Mouse (Mus musculus) heart, adult 2 months (tissue): Measurements from ENCODE around the gene Gm20683.

Source experiments
- EP300 ChIP-seq: fragments of 200-500 bp; IDR thresholded peaks from 2 replicates; pipeline ENCODE4 v1.6.1; 2011; ENCODE audit warnings: low read depth, low read length, control low read depth; ENCODE audit not compliant: insufficient read depth
- POLR2A ChIP-seq: fragments of 200-500 bp; IDR thresholded peaks from 2 replicates; pipeline ENCODE4 v1.6.1; 2011; ENCODE audit warnings: mild to moderate bottlenecking, low read depth, low read length, control low read depth; ENCODE audit not compliant: insufficient read depth

DNA sequence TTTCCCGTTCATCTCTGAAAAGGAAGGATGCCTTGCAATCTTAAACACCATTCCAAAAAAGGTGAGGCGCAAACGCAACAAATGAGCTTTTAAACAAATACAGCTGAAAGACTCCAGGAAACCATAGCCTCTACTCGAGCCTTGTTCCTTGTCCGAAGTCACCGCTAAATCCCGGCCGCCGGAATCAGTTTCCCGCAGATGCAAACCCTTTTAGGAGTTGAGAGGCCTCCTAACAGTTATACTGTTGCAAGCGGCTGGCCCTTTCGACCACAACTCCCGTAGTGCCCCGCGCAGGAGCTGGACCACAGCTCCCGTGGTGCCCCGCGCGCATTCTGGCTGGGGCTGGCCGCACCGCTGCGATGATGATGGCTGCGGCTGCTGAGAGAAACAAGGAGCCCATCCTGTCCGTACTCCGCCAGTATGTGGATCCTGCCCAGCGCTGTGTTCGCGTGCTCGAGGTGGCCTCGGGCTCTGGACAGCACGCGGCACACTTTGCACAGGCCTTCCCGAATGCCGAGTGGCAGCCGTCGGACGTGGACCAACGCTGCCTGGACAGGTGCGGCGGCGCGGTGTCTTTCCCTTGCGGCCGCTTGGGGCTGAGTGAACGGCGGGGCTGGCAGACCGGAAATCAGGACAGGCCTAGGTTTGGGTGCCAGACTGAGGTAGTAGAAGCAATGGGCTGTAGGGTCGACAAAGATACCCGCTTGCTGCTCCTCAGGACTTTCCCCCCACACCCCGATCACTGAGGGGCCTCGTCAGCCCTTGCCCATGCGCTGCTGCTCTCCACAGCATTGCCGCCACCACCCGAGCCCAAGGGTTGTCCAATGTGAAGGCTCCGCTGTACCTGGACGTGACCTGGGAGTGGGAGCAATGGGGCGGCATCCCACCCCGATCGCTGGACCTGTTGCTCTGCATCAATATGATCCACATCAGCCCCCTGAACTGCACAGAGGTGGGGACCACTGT is 33.9 kb upstream of the Gm20683 start:
- TF ChIP-seq EP300 (0 out of 2 replicates have a peak, but pooled peaks have one; percentile 54), POLR2A (peak; percentile 90)
